Mouse (Mus musculus) heart, embryonic 11.5 days (tissue): ENCODE results near the gene Grm8. TPM values are rescaled to one million over a fixed set of nuclear protein-coding genes. Genes with fewer than 3 reads are reported as not detected.

Experiments
- ATAC-seq: fragments of 200-750 bp; cut with Nextera tagmentation; replicated peaks from 2 replicates; pipeline ENCODE4 v1.8.0; 2017; ENCODE audit warnings: moderate library complexity; ENCODE audit not compliant: insufficient number of reproducible peaks, low FRiP score, low TSS enrichment
- H3K27ac ChIP-seq: fragments of 300-500 bp; sonication (generic); 2 replicates; pipeline ENCODE4 v1.5.1; 2014; ENCODE audit warnings: mild to moderate bottlenecking, low read depth, low read length
- H3K27me3 ChIP-seq: fragments of 300-500 bp; sonication (generic); 2 replicates; pipeline ENCODE4 v1.6.1; 2014; ENCODE audit warnings: mild to moderate bottlenecking, low read length, mixed read lengths; ENCODE audit not compliant: control insufficient read depth, insufficient read depth
- H3K36me3 ChIP-seq: fragments of 300-500 bp; sonication (generic); 2 replicates; pipeline ENCODE4 v1.6.1; 2014; ENCODE audit warnings: mild to moderate bottlenecking, low read length, moderate library complexity, mixed read lengths; ENCODE audit not compliant: control insufficient read depth, insufficient read depth
- H3K4me1 ChIP-seq: fragments of 300-500 bp; sonication (generic); 2 replicates; pipeline ENCODE4 v1.6.1; 2014; ENCODE audit warnings: low read length; ENCODE audit not compliant: control insufficient read depth, insufficient read depth
- H3K4me2 ChIP-seq: fragments of 300-500 bp; sonication (generic); 2 replicates; pipeline ENCODE4 v1.6.1; 2014; ENCODE audit warnings: mild to moderate bottlenecking, moderate library complexity
- H3K4me3 ChIP-seq: fragments of 300-500 bp; sonication (generic); 2 replicates; pipeline ENCODE4 v1.5.1; 2014; ENCODE audit warnings: low read depth, low read length
- H3K9ac ChIP-seq: fragments of 300-500 bp; sonication (generic); 2 replicates; pipeline ENCODE4 v1.6.1; 2014; ENCODE audit warnings: mild to moderate bottlenecking, low read depth, low read length, moderate library complexity
- H3K9me3 ChIP-seq: fragments of 300-500 bp; sonication (generic); replicated peaks from 2 replicates; pipeline ENCODE4 v1.6.1; 2016; ENCODE audit warnings: low read length; ENCODE audit not compliant: control insufficient read depth
- WGBS: fragments of 180-500 bp; shearing (Covaris S2); extraction: QIAGEN DNeasy Blood & Tissue Kit; methylation state at CpG from one replicate; pipeline ENCODE4 v1.1.7; 2014; ENCODE audit not compliant: insufficient replicate concordance; 5-methylcytosine and 5-hydroxymethylcytosine counted together
- polyA plus RNA-seq: library from polyadenylated mRNA; unstranded; fragments of >200 nt; fragmentation: Nextera tagmentation; extraction: Ambion mirVana; gene quantifications from 2 replicates; pipeline ENCODE4 v1.2.1, GENCODE M21; 2014

Gene Grm8
- polyA plus RNA-seq, 1 experiment from 2014 or later = 0.07 TPM

GRCm38 (mm10) chr6:27997250-27997649 is 137.7 kb downstream of the Grm8 start:
- no peak overlapping the region for H3K9ac ChIP-seq
- ATAC-seq = peak; percentile 26; the same call in 1 of the 2 replicates
- no peak overlapping the region for H3K27ac ChIP-seq
- no peaks in the 10 kb centered on the region for H3K9me3 ChIP-seq
- WGBS = 86% methylated on average over 2 of the region's 2 CpGs
- H3K4me2 ChIP-seq = no peak overlapping the region
- no peaks in the 10 kb centered on the region for H3K4me1 ChIP-seq
- H3K27me3 ChIP-seq = no peaks in the 10 kb centered on the region
- H3K4me3 ChIP-seq = no peak overlapping the region
- no peaks in the 10 kb centered on the region for H3K36me3 ChIP-seq

- Histone ChIP-seq H3K27me3 (no peaks in the 10 kb centered on the region), H3K27ac (no peak overlapping the region), H3K9me3 (no peaks in the 10 kb centered on the region), H3K4me2 (no peak overlapping the region), H3K9ac (no peak overlapping the region), H3K4me1 (no peaks in the 10 kb centered on the region), H3K36me3 (no peaks in the 10 kb centered on the region), H3K4me3 (no peak overlapping the region)
- 73% methylated on average over 4 of the region's 4 CpGs for WGBS
- ATAC-seq = no peak
These were observed 143.7 kb downstream of the Grm8 start for GRCm38 (mm10) chr6:27991241-27991640.

DNA sequence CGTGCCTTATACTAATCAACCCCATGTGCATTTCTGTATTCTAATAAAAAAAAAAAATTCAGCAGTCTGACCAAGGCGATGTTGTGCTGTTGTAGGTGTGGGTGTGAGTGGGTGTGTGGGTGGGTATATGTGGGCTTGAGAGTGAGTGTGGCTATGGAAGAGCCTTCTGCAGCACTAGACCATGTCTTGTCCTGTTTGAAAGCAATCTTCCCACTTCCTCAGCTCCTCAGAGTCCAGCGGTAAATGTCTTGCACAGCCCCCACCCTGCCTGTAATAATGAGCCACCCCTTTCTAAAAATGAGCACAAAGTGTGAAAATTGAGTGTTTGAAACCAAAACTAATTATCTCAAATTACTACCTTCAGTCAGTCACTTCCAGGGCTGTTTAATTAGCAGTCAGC is 152.4 kb downstream of the Grm8 start:
- Histone ChIP-seq H3K27ac (no peak overlapping the region), H3K4me1 (no peaks in the 10 kb centered on the region), H3K36me3 (no peaks in the 10 kb centered on the region), H3K9me3 (no peaks in the 10 kb centered on the region), H3K4me2 (no peak overlapping the region), H3K4me3 (no peak overlapping the region), H3K27me3 (no peaks in the 10 kb centered on the region), H3K9ac (no peak overlapping the region)
- ATAC-seq = no peak
- 76% methylated on average over 3 of the region's 3 CpGs for WGBS

GRCm38 (mm10) chr6:27982021-27982420 is 153.0 kb downstream of the Grm8 start:
- Histone ChIP-seq H3K4me2 (no peak overlapping the region), H3K9ac (no peak overlapping the region), H3K4me3 (no peak overlapping the region), H3K27me3 (no peaks in the 10 kb centered on the region), H3K4me1 (no peaks in the 10 kb centered on the region), H3K9me3 (no peaks in the 10 kb centered on the region), H3K27ac (no peak overlapping the region), H3K36me3 (no peaks in the 10 kb centered on the region)
- WGBS = 31% methylated on average over 1 of the region's 1 CpGs
- ATAC-seq = no peak

DNA sequence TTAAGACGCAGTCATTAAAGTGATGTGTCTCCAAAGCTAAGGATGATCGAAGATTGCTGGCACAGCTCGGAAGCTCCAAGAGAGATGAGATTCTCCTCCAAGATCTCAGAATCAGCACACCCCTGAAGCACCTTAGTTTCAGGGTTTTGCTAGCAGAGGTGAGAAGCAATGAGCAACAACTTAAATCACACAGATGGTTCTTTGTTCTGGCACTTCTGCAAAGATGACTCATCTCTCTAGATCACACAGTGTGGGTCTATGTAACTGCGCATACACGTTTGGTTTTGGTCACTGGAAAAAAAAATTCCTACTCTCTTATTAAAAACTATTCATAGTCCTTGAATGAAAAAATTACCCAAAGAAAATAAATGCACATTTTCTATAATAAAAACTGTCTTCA is 157.6 kb downstream of the Grm8 start:
- Histone ChIP-seq H3K9ac (no peak overlapping the region), H3K27me3 (no peaks in the 10 kb centered on the region), H3K4me3 (no peak overlapping the region), H3K9me3 (no peaks in the 10 kb centered on the region), H3K4me1 (no peaks in the 10 kb centered on the region), H3K4me2 (no peak overlapping the region), H3K27ac (no peak overlapping the region), H3K36me3 (no peaks in the 10 kb centered on the region)
- no peak for ATAC-seq
- 88% methylated on average over 5 of the region's 5 CpGs for WGBS

- WGBS = 76% methylated on average over 2 of the region's 2 CpGs
- no peak overlapping the region for H3K9ac ChIP-seq
These were observed 166.1 kb downstream of the Grm8 start for GRCm38 (mm10) chr6:27968859-27969258.

GRCm38 (mm10) chr6:27967037-27967436 is 167.9 kb downstream of the Grm8 start:
- Histone ChIP-seq H3K9me3 (no peaks in the 10 kb centered on the region), H3K27ac (no peak overlapping the region), H3K27me3 (no peaks in the 10 kb centered on the region), H3K4me1 (no peaks in the 10 kb centered on the region), H3K4me3 (no peak overlapping the region), H3K9ac (no peak overlapping the region), H3K4me2 (no peak overlapping the region), H3K36me3 (no peaks in the 10 kb centered on the region)
- 77% methylated on average over 3 of the region's 3 CpGs for WGBS
- ATAC-seq = no peak

More at GRCm38 (mm10) chr6:27968859-27969258, 166.1 kb downstream of the Grm8 start:
- H3K4me1 ChIP-seq = no peaks in the 10 kb centered on the region
- no peak overlapping the region for H3K4me2 ChIP-seq
- H3K27me3 ChIP-seq = no peaks in the 10 kb centered on the region
- ATAC-seq = no peak
- no peaks in the 10 kb centered on the region for H3K36me3 ChIP-seq
- H3K4me3 ChIP-seq = no peak overlapping the region
- H3K9me3 ChIP-seq = no peaks in the 10 kb centered on the region
- H3K27ac ChIP-seq = no peak overlapping the region

DNA sequence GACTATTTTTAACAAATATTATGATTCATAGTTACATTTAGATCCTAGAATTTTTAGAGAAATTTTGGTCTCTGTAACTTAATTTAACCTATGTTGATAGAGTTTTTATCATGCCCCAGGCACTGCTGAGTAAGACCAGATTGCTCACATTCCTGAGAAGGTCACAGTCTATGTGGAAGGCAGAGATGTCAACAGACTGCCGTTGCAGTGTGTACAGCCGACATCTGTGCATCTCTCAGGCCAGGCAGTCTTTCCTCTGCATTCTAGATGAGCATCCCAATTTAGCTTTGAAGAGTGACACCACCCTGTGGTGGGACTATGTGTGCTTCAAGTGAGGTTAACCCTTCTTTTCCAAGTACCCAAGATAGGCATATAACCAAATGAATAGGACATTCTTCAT is 169.7 kb downstream of the Grm8 start:
- Histone ChIP-seq H3K36me3 (no peaks in the 10 kb centered on the region), H3K27ac (no peak overlapping the region), H3K27me3 (no peaks in the 10 kb centered on the region), H3K4me1 (no peaks in the 10 kb centered on the region), H3K4me2 (no peak overlapping the region), H3K9ac (no peak overlapping the region), H3K4me3 (no peak overlapping the region), H3K9me3 (no peaks in the 10 kb centered on the region)
- ATAC-seq = no peak
- 21% methylated on average over 2 of the region's 2 CpGs for WGBS

DNA sequence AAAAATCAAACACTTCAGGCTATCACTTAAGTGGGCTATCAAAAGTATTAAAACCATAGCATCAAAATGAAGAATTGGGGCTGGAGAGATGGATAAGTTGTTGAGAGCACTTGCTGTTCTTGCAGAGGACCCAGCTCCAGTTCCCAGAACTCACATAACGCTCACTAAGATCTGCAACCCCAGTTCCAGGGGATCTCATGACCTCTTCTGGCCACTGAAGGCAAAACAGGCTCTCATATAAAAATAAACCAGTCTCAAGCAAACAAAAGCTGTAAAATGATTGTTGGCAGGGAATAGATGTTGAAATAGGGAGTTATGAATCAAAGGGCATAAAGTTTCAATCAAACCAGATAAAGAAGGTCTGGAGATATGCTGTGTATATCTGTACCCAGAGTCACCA is 171.1 kb downstream of the Grm8 start:
- H3K4me1 ChIP-seq = no peaks in the 10 kb centered on the region
- 76% methylated on average over 1 of the region's 1 CpGs for WGBS
- H3K9me3 ChIP-seq = no peaks in the 10 kb centered on the region
- H3K4me3 ChIP-seq = no peak overlapping the region
- H3K27me3 ChIP-seq = no peaks in the 10 kb centered on the region
- no peak for ATAC-seq
- H3K36me3 ChIP-seq = no peaks in the 10 kb centered on the region
- H3K4me2 ChIP-seq = no peak overlapping the region
- no peak overlapping the region for H3K9ac ChIP-seq
- no peak overlapping the region for H3K27ac ChIP-seq
